Mouse (Mus musculus): Measurements from ENCODE around the gene Bbs4.

- TF ChIP-seq CTCF (IDR thresholded peaks at IDR 0.05; ENCODE audit: low read depth, low read length) (no peak), POLR2A (IDR thresholded peaks at IDR 0.05; ENCODE audit: insufficient read depth, low read length) (no peak)
Measured at GRCm38 (mm10) chr9:59296419-59296818, 56.9 kb downstream of the Bbs4 start.

All from ES-Bruce4 (cell line).